Mouse (Mus musculus): ENCODE measurements around the gene Themis2. TPM values are rescaled to one million over a fixed set of nuclear protein-coding genes. Genes with fewer than 3 reads are reported as not detected.

Themis2 gene
- total RNA-seq (2023) = 11.3 TPM

GRCm38 (mm10) chr4:132796196-132796886 lies at the start of gene Themis2:
Themis2 (minus strand) TSS chr4:132796387.

GRCm38 (mm10) chr4:132842970-132843704 lies 47.0 kb upstream of the Themis2 start, which contains the start of gene Ppp1r8:
Ppp1r8 (minus strand) TSS chr4:132843169.

GRCm38 (mm10) chr4:132767914-132768876 lies 28.0 kb downstream of the Themis2 start, which contains the start of gene Rpa2:
Rpa2 (plus strand) TSS chr4:132768332.

GRCm38 (mm10) chr4:132756974-132757373 lies 39.2 kb downstream of the Themis2 start, which contains the start of gene Smpdl3b:
Smpdl3b (minus strand) TSS chr4:132757252.

GRCm38 (mm10) chr4:132732148-132732684 lies 64.0 kb downstream of the Themis2 start, which contains the start of gene Xkr8:
Xkr8 (minus strand) TSS chr4:132732546.

Other genes starting within 250 kb of the Themis2 start
- 0.79 TPM for gene Ptafr, start 232.3 kb downstream of the Themis2 start, total RNA-seq (2023)
- gene Eya3, start 157.4 kb downstream of the Themis2 start, total RNA-seq (2023) = 58.7 TPM
- gene Xkr8, start 63.8 kb downstream of the Themis2 start, total RNA-seq (2023) = 2.2 TPM
- not detected for gene Smpdl3b, start 39.1 kb downstream of the Themis2 start, total RNA-seq (2023)
- 52.1 TPM for gene Rpa2, start 28.1 kb downstream of the Themis2 start, total RNA-seq (2023)
- 45.2 TPM for gene Ppp1r8, start 46.8 kb upstream of the Themis2 start, total RNA-seq (2023)
- 11.8 TPM for gene Stx12, start 88.1 kb upstream of the Themis2 start, total RNA-seq (2023)
- gene Fam76a, start 126.2 kb upstream of the Themis2 start, total RNA-seq (2023) = 38.3 TPM
- 4.5 TPM for gene Fgr, start 177.7 kb upstream of the Themis2 start, total RNA-seq (2023)
- 65.2 TPM for gene Ahdc1, start 214.9 kb upstream of the Themis2 start, total RNA-seq (2023)